Mouse (Mus musculus) myocyte (in vitro differentiated cells): Measurements from ENCODE around the gene Unc45a. TPM values are rescaled to one million over a fixed set of nuclear protein-coding genes. Genes with fewer than 3 reads are reported as not detected.
"Not testable (repeated sequence)": the region's sequence is repeated elsewhere in the genome, so short reads cannot be mapped to it uniquely, and the experiment has no call there.

Experiments used
- H3K27me3 ChIP-seq: one replicate; pipeline ENCODE4 v1.6.1; 2011; ENCODE audit not compliant: control insufficient read depth, insufficient read depth, insufficient read length
- H3K36me3 ChIP-seq: one replicate; pipeline ENCODE4 v1.6.1; 2011; ENCODE audit not compliant: control insufficient read depth, insufficient read depth
- H3K4me2 ChIP-seq: one replicate; pipeline ENCODE4 v1.6.1; 2011; ENCODE audit warnings: low read depth, control low read depth
- H3K4me3 ChIP-seq: one replicate; pipeline ENCODE4 v1.5.1; 2011; ENCODE audit warnings: mild to moderate bottlenecking, control low read depth, moderate library complexity
- H3K79me2 ChIP-seq: one replicate; pipeline ENCODE4 v1.6.1; 2011; ENCODE audit not compliant: control insufficient read depth, insufficient read depth
- H3ac ChIP-seq: one replicate; pipeline ENCODE4 v1.6.1; 2011; ENCODE audit not compliant: control insufficient read depth, insufficient read length
- CEBPB ChIP-seq: IDR thresholded peaks from 2 replicates; pipeline ENCODE4 v1.6.1; 2011; ENCODE audit warnings: mild to moderate bottlenecking, moderate library complexity; ENCODE audit not compliant: poor library complexity, insufficient read depth, severe bottlenecking
- E2F4 ChIP-seq: IDR thresholded peaks from one replicate; pipeline ENCODE4 v1.6.1; 2011; ENCODE audit warnings: mild to moderate bottlenecking, control low read depth, moderate library complexity; ENCODE audit not compliant: insufficient read depth
- MAX ChIP-seq: IDR thresholded peaks from one replicate; pipeline ENCODE4 v1.6.1; 2011; ENCODE audit warnings: low read depth, mild to moderate bottlenecking, control low read depth
- MYOD1 ChIP-seq, 3 experiments: IDR thresholded peaks; one replicate each; pipeline ENCODE4 v1.6.1; 2011; ENCODE audit warnings: control low read depth in 2 of 3, low read depth in 2 of 3, mild to moderate bottlenecking in 2 of 3, moderate library complexity in 1 of 3; ENCODE audit not compliant: insufficient read length in 2 of 3, control insufficient read depth in 1 of 3
- MYOG ChIP-seq, 3 experiments: IDR thresholded peaks; one replicate each; pipeline ENCODE4 v1.6.1; 2011; ENCODE audit warnings: control low read depth in 2 of 3, low read depth in 2 of 3, mild to moderate bottlenecking in 2 of 3; ENCODE audit not compliant: insufficient read length in 2 of 3, control insufficient read depth in 1 of 3, insufficient read depth in 1 of 3
- POLR2A ChIP-seq: IDR thresholded peaks from one replicate; pipeline ENCODE4 v1.6.1; 2011; ENCODE audit warnings: low read depth, mild to moderate bottlenecking, control low read depth, moderate library complexity; ENCODE audit not compliant: insufficient read length
- POLR2AphosphoS2 ChIP-seq: IDR thresholded peaks from one replicate; pipeline ENCODE4 v1.6.1; 2011; ENCODE audit warnings: low read depth, control low read depth; ENCODE audit not compliant: insufficient read length
- REST ChIP-seq: IDR thresholded peaks from one replicate; pipeline ENCODE4 v1.6.1; 2011; ENCODE audit warnings: mild to moderate bottlenecking, control low read depth, moderate library complexity; ENCODE audit not compliant: insufficient read depth, insufficient read length
- SRF ChIP-seq: IDR thresholded peaks from one replicate; pipeline ENCODE4 v1.6.1; 2011; ENCODE audit warnings: low read depth; ENCODE audit not compliant: control insufficient read depth, insufficient read length
- TCF12 ChIP-seq: IDR thresholded peaks from one replicate; pipeline ENCODE4 v1.6.1; 2011; ENCODE audit warnings: mild to moderate bottlenecking, control low read depth; ENCODE audit not compliant: poor library complexity, insufficient read depth, severe bottlenecking
- TCF3 ChIP-seq: IDR thresholded peaks from one replicate; pipeline ENCODE4 v1.6.1; 2011; ENCODE audit warnings: low read depth, control low read depth; ENCODE audit not compliant: insufficient read length
- USF1 ChIP-seq: IDR thresholded peaks from one replicate; pipeline ENCODE4 v1.6.1; 2011; ENCODE audit warnings: low read depth, mild to moderate bottlenecking, control low read depth, moderate library complexity
- polyA plus RNA-seq: library from polyadenylated mRNA; unstranded; fragments of >200 nt; fragmentation: generic; extraction: Trizol; gene quantifications from one replicate; pipeline ENCODE4 v1.2.1, GENCODE M21; 2012; ENCODE audit warnings: missing spikeins

Gene Unc45a
- polyA plus RNA-seq, 1 experiment, result 38.4 TPM

DNA sequence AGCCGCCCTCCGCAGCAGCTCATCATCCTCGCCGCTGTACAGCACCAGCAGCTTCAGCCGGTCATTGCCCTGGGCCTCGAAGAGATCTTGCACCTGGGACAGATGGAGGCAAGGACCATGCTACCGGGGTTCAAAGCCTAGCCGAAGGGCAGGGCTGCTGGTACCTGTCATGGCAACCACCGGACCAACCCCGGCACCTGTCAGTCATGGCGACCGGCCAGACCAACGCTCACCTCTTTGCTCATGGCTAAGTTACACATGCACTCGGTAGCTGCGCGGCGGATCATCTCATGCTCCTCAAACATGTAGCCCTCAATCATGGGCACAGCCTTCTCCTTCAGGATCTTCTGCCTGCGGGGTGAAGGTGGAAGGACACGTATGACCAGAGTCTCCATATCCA is 14.7 kb downstream of the Unc45a start:
- Histone ChIP-seq H3K27me3 (no peaks in the 10 kb centered on the region), H3K79me2 (peaks cover 12% of the 10 kb centered on the region), H3K4me2 (no peak overlapping the region), H3K36me3 (no peaks in the 10 kb centered on the region), H3ac (no peak overlapping the region), H3K4me3 (no peak overlapping the region)
- TF ChIP-seq REST (no peak), MYOD1 (IDR thresholded peaks at IDR 0.05; ENCODE audit: control insufficient read depth in 1 of 3, insufficient read length in 2 of 3, low read depth in 2 of 3) (no peak), E2F4 (no peak), MYOG (IDR thresholded peaks at IDR 0.05; ENCODE audit: control insufficient read depth in 1 of 3, insufficient read depth in 1 of 3, insufficient read length in 2 of 3, low read depth in 2 of 3) (no peak), CEBPB (no peak), SRF (no peak), MAX (no peak)

DNA sequence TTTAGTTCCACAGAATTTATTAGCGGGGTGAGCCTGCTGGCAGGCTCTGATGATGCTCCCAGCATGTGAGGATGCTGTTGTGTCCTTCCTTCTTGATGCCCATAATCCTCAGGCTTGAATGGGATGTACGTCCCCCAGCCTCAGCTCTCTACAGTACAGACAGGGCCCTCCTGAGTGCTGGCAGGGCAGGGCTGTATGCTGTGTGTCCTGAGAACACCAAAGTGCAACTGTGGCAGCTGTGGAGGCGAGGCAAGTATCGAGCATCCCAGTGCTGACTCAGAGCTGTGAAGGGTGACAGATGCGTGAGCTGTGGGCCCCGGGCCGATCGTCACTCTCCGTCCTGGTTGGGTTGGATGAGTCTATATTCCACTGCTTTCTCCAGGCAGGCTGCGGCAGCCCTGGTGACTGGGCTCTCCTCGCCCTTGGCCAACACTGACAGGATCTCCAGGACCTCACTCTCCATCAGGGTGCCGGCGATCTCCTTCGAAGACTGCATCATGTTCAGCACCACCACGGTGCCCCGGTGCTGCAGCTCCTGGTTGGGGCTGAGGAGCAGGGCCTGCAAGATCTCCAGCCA is 15.4 kb downstream of the Unc45a start:
- H3K36me3 ChIP-seq, result no peaks in the 10 kb centered on the region
- H3K4me3 ChIP-seq, result no peak overlapping the region
- H3K4me2 ChIP-seq, result no peak overlapping the region
- H3K79me2 ChIP-seq, result peaks cover 12% of the 10 kb centered on the region
- peak in 1 of 3 experiments; percentile 30 for TF ChIP-seq MYOG (IDR thresholded peaks at IDR 0.05; ENCODE audit: control insufficient read depth in 1 of 3, insufficient read depth in 1 of 3, insufficient read length in 2 of 3, low read depth in 2 of 3)
- peak in 1 of 3 experiments; percentile 70 for TF ChIP-seq MYOD1 (IDR thresholded peaks at IDR 0.05; ENCODE audit: control insufficient read depth in 1 of 3, insufficient read length in 2 of 3, low read depth in 2 of 3)
- no peak for TF ChIP-seq MAX
- peak; percentile 14 for TF ChIP-seq POLR2AphosphoS2
- H3K27me3 ChIP-seq, result no peaks in the 10 kb centered on the region
- H3ac ChIP-seq, result no peak overlapping the region

DNA sequence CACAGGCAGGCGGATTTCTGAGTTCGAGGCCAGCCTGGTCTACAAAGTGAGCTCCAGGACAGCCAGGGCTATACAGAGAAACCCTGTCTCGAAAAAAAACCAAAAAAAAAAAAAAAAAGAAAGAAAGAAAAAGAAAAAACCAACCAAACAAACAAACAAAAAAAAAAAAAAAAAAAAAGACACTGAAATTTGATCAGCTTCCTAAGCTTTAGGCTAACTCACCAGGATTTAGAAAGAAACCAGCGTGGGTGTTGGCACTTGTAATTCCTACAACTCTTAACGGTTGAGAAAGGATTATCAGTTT is 16.0 kb downstream of the Unc45a start:
- H3ac ChIP-seq, H3K36me3 ChIP-seq, H3K27me3 ChIP-seq: not testable (repeated sequence)
- peak overlapping the region; percentile 61 for H3K4me2 ChIP-seq
- peak overlapping the region; percentile 68 for H3K4me3 ChIP-seq
- H3K79me2 ChIP-seq, result peaks cover 12% of the 10 kb centered on the region

DNA sequence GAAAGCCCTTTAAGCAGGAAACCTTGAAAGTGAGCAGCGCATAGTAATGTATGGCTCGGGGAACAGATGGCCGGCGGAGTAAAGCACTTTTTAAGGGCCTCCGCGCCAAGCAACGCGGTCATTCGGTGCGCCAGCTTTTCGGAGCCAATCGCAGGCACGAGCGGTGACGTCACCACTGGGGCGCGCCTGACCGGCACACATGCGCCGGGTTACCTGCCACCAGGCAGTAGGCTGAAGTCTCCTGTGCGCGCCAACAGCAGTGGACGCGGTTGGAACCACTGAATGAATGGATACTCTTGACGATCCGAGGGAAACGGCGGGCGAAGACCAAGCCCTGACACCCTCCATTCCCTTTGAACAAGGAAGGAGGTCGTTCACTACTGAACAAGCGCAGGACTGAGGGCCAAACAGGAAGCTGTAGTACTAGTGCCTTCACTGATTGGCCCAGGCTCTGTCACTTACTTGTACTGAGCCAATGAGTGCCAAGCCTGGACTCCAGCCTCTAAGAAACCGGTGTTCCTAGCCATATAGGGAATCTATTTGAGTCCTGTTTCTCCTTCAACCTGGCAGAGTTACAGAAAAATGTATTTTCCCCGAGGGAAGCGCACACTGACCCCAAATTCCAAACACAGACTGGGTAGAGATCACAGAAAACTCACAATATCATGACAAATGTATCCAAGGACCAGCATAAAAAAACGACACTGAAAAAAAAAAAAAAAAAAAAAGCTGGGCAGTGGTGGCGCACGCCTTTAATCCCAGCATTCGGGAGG is 16.6 kb downstream of the Unc45a start, which contains the start of gene Rccd1:
Gene Rccd1 (minus strand): TSS at position 412 of the 773 bp plus-strand sequence.
- Histone ChIP-seq H3ac (peak within 1 kb of the TSS; percentile 50), H3K79me2 (peaks cover 12% of the 10 kb centered on the region), H3K4me2 (peak within 1 kb of the TSS; percentile 80), H3K4me3 (peak within 1 kb of the TSS; percentile 68), H3K27me3 (no peaks in the 10 kb centered on the region), H3K36me3 (no peaks in the 10 kb centered on the region)
- no peak for TF ChIP-seq CEBPB
- TF ChIP-seq POLR2AphosphoS2, result peak; percentile 97
- TF ChIP-seq SRF, result peak; percentile 94
- TF ChIP-seq USF1, result no peak
- TF ChIP-seq MYOD1 (IDR thresholded peaks at IDR 0.05; ENCODE audit: control insufficient read depth in 1 of 3, insufficient read length in 2 of 3, low read depth in 2 of 3), result peak in 1 of 3 experiments; percentile 10
- TF ChIP-seq POLR2A, result peak; percentile 88
- TF ChIP-seq E2F4, result peak; percentile 46
- peak in 1 of 3 experiments; percentile 43 for TF ChIP-seq MYOG (IDR thresholded peaks at IDR 0.05; ENCODE audit: control insufficient read depth in 1 of 3, insufficient read depth in 1 of 3, insufficient read length in 2 of 3, low read depth in 2 of 3)
- TF ChIP-seq MAX, result no peak

DNA sequence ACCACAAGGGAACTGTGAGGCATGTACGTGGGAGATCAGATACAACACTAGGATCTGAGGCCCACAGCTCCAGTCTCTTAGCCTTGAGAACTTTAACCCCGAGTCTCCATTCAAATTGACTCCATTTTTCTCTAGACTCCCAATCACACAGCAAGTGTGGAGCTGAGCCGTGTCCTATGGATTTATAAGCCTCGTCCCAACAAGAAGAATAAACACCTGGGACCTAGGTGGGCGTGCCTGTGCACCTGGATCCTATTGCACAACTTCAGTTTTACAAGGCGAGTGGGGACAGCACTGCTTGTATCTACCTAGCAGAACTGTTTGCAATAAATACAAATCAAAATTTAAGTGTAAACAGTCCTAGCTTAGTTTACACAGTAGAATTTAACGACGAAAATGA is 17.5 kb downstream of the Unc45a start:
- H3K27me3 ChIP-seq, result no peaks in the 10 kb centered on the region
- H3K4me3 ChIP-seq, result peak overlapping the region; percentile 68
- H3K79me2 ChIP-seq, result peaks cover 12% of the 10 kb centered on the region
- peak overlapping the region; percentile 80 for H3K4me2 ChIP-seq
- peak overlapping the region; percentile 50 for H3ac ChIP-seq
- TF ChIP-seq USF1 (no peak), CEBPB (no peak), SRF (no peak)
- H3K36me3 ChIP-seq, result no peaks in the 10 kb centered on the region

DNA sequence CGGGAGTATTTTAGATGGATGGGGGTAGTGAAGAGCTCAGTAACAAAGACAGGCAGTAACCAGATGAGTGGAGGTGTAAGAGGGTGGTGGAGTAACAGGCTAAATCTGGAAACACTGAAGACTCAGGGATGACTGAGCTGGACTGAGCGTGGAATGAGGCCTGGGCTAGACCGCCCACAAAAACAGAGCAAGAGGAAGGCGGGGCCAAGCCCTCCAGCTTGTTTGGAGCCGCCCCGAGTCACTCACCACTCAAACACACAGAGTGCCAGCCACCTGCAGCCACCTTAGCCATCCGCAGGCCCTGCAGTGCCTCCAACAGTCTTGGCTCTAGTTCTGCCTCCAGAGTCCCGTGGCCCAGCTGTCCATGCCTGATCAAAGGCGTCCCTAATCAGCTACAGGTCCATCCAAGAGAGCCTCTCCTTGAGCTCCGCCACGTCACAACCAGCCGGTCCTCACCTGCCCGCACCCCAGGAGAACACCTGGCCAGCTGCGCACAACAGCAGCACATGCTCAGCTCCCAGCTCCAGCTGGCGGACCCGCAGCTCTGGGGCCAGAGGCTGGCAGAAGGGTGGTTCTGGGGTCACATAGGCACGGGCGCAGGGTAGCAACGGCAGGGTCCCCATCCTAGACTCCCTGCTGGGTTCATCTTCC is 20.8 kb downstream of the Unc45a start:
- peak overlapping the region; percentile 70 for H3K4me2 ChIP-seq
- no peak overlapping the region for H3K4me3 ChIP-seq
- peaks cover 12% of the 10 kb centered on the region for H3K79me2 ChIP-seq
- TF ChIP-seq SRF, result no peak
- TF ChIP-seq REST, result no peak
- TF ChIP-seq MAX, result no peak
- no peak for TF ChIP-seq TCF12
- TF ChIP-seq POLR2AphosphoS2, result peak; percentile 32
- TF ChIP-seq E2F4, result no peak
- peak; percentile 28 for TF ChIP-seq POLR2A
- no peak for TF ChIP-seq CEBPB
- TF ChIP-seq MYOD1 (IDR thresholded peaks at IDR 0.05; ENCODE audit: control insufficient read depth in 1 of 3, insufficient read length in 2 of 3, low read depth in 2 of 3), result peak in 1 of 3 experiments; percentile 2
- no peak for TF ChIP-seq TCF3
- no peak for TF ChIP-seq USF1
- TF ChIP-seq MYOG (IDR thresholded peaks at IDR 0.05; ENCODE audit: control insufficient read depth in 1 of 3, insufficient read depth in 1 of 3, insufficient read length in 2 of 3, low read depth in 2 of 3), result peak in 1 of 3 experiments; percentile 6
- H3ac ChIP-seq, result no peak overlapping the region
- H3K36me3 ChIP-seq, result peaks cover 14% of the 10 kb centered on the region
- no peaks in the 10 kb centered on the region for H3K27me3 ChIP-seq
